Mouse (Mus musculus) midbrain, embryonic 12.5 days (tissue): ENCODE measurements around the gene Rnf187. TPM values are rescaled to one million over a fixed set of nuclear protein-coding genes. Genes with fewer than 3 reads are reported as not detected.
A peak's percentile ranks its signal among the peaks of the same experiment; 100 is the strongest.

ENCODE experiments used
- ATAC-seq: fragments of 200-750 bp; cut with Nextera tagmentation; 2 replicates; pipeline ENCODE4 v1.8.0; 2017; ENCODE audit warnings: low read depth, moderate TSS enrichment, moderate library complexity; ENCODE audit not compliant: low FRiP score
- H3K27ac ChIP-seq: fragments of 300-500 bp; sonication (generic); replicated peaks from 2 replicates; pipeline ENCODE4 v1.5.1; 2016; ENCODE audit warnings: mild to moderate bottlenecking
- H3K27me3 ChIP-seq: fragments of 300-500 bp; sonication (generic); 2 replicates; pipeline ENCODE4 v1.6.1; 2016; ENCODE audit warnings: mild to moderate bottlenecking
- H3K36me3 ChIP-seq: fragments of 300-500 bp; sonication (generic); 2 replicates; pipeline ENCODE4 v1.6.1; 2016
- H3K4me1 ChIP-seq: fragments of 300-500 bp; sonication (generic); 2 replicates; pipeline ENCODE4 v1.6.1; 2016
- H3K4me2 ChIP-seq: fragments of 300-500 bp; sonication (generic); replicated peaks from 2 replicates; pipeline ENCODE4 v1.6.1; 2016; ENCODE audit warnings: mild to moderate bottlenecking, moderate library complexity
- H3K4me3 ChIP-seq: fragments of 300-500 bp; sonication (generic); 2 replicates; pipeline ENCODE4 v1.5.1; 2016; ENCODE audit warnings: mild to moderate bottlenecking
- H3K9ac ChIP-seq: fragments of 300-500 bp; sonication (generic); replicated peaks from 2 replicates; pipeline ENCODE4 v1.6.1; 2016; ENCODE audit warnings: mild to moderate bottlenecking, moderate library complexity
- H3K9me3 ChIP-seq: fragments of 300-500 bp; sonication (generic); 2 replicates; pipeline ENCODE4 v1.6.1; 2016; ENCODE audit warnings: mild to moderate bottlenecking
- WGBS: fragments of 180-500 bp; shearing (Covaris S2); methylation state at CpG from one replicate; pipeline ENCODE4 v1.1.7; 2016; 5-methylcytosine and 5-hydroxymethylcytosine counted together
- polyA plus RNA-seq: library from polyadenylated mRNA; unstranded; fragments of >200 nt; fragmentation: Nextera tagmentation; extraction: Ambion mirVana; gene quantifications from 2 replicates; pipeline ENCODE4 v1.2.1, GENCODE M21; 2016

Gene Rnf187
- 437 and 465 TPM in 2 replicates for polyA plus RNA-seq

GRCm38 (mm10) chr11:58938322-58939087, at the start of gene Rnf187:
Gene Rnf187 (minus strand): TSS chr11:58938916.
- H3K36me3 ChIP-seq = peaks cover 30% of the 10 kb centered on the region
- H3K27me3 ChIP-seq = no peaks in the 10 kb centered on the region
- H3K4me2 ChIP-seq = peak within 1 kb of the TSS; percentile 91
- H3K9ac ChIP-seq = peak within 1 kb of the TSS; percentile 99
- no peaks in the 10 kb centered on the region for H3K9me3 ChIP-seq
- peak; percentile 97 for ATAC-seq
- under 1% methylated on average over 71 of the region's 95 CpGs for WGBS
- peak within 1 kb of the TSS; percentile 92 for H3K27ac ChIP-seq
- peaks cover 24% of the 10 kb centered on the region for H3K4me1 ChIP-seq
- H3K4me3 ChIP-seq = peak within 1 kb of the TSS; percentile 97

- H3K9ac ChIP-seq = no peak overlapping the region
- no peak overlapping the region for H3K4me2 ChIP-seq
- no peak overlapping the region for H3K27ac ChIP-seq
- H3K27me3 ChIP-seq = no peaks in the 10 kb centered on the region
- no peaks in the 10 kb centered on the region for H3K9me3 ChIP-seq
- whole genome bisulfite sequencing = 94% methylated on average over 3 of the region's 3 CpGs
- ATAC-seq = no peak
- peaks cover 85% of the 10 kb centered on the region for H3K36me3 ChIP-seq
- H3K4me1 ChIP-seq = peaks cover 7% of the 10 kb centered on the region; the same call in 1 of the 2 replicates
- H3K4me3 ChIP-seq = no peak overlapping the region
Observed at GRCm38 (mm10) chr11:58985299-58985917, 46.7 kb upstream of the Rnf187 start.

GRCm38 (mm10) chr11:58984657-58985056, 45.9 kb upstream of the Rnf187 start:
- Histone ChIP-seq H3K4me3 (no peak overlapping the region), H3K27ac (no peak overlapping the region), H3K9ac (no peak overlapping the region), H3K9me3 (no peaks in the 10 kb centered on the region), H3K36me3 (peaks cover 78% of the 10 kb centered on the region), H3K27me3 (no peaks in the 10 kb centered on the region), H3K4me1 (peaks cover 15% of the 10 kb centered on the region), H3K4me2 (no peak overlapping the region)
- WGBS = 92% methylated on average over 7 of the region's 7 CpGs
- no peak for ATAC-seq

- ATAC-seq = no peak
- 94% methylated on average over 6 of the region's 6 CpGs for WGBS
- no peak overlapping the region for H3K4me3 ChIP-seq
- no peaks in the 10 kb centered on the region for H3K27me3 ChIP-seq
- H3K36me3 ChIP-seq = peaks cover 69% of the 10 kb centered on the region
- H3K9me3 ChIP-seq = no peaks in the 10 kb centered on the region
- H3K4me2 ChIP-seq = no peak overlapping the region
- no peak overlapping the region for H3K9ac ChIP-seq
- peaks cover 23% of the 10 kb centered on the region for H3K4me1 ChIP-seq
- no peak overlapping the region for H3K27ac ChIP-seq
Observed at GRCm38 (mm10) chr11:58983691-58984341, 45.1 kb upstream of the Rnf187 start.

- no peak for ATAC-seq
- WGBS = 91% methylated on average over 18 of the region's 18 CpGs
- no peak overlapping the region for H3K27ac ChIP-seq
- H3K9me3 ChIP-seq = no peaks in the 10 kb centered on the region
- H3K4me2 ChIP-seq = no peak overlapping the region
- no peaks in the 10 kb centered on the region for H3K27me3 ChIP-seq
- H3K4me1 ChIP-seq = peaks cover 27% of the 10 kb centered on the region
- no peak overlapping the region for H3K4me3 ChIP-seq
- H3K9ac ChIP-seq = no peak overlapping the region
- peaks cover 57% of the 10 kb centered on the region for H3K36me3 ChIP-seq
Observed at GRCm38 (mm10) chr11:58982471-58983097, 43.9 kb upstream of the Rnf187 start.

GRCm38 (mm10) chr11:58981541-58982447, 43.1 kb upstream of the Rnf187 start:
- Histone ChIP-seq H3K4me2 (no peak overlapping the region), H3K27me3 (no peaks in the 10 kb centered on the region), H3K4me1 (peaks cover 31% of the 10 kb centered on the region), H3K36me3 (peaks cover 51% of the 10 kb centered on the region), H3K9me3 (no peaks in the 10 kb centered on the region), H3K4me3 (no peak overlapping the region), H3K9ac (no peak overlapping the region; the same call in 1 of the 2 replicates), H3K27ac (no peak overlapping the region)
- no peak for ATAC-seq
- WGBS = 48% methylated on average over 14 of the region's 14 CpGs

- H3K4me2 ChIP-seq = 0 out of 2 replicates have a peak overlapping the region, but pooled peaks have one; percentile 7
- H3K4me1 ChIP-seq = peaks cover 39% of the 10 kb centered on the region
- WGBS = 69% methylated on average over 5 of the region's 5 CpGs
- H3K4me3 ChIP-seq = no peak overlapping the region
- no peak overlapping the region for H3K27ac ChIP-seq
- H3K27me3 ChIP-seq = no peaks in the 10 kb centered on the region
- no peaks in the 10 kb centered on the region for H3K9me3 ChIP-seq
- ATAC-seq = no peak
- peaks cover 42% of the 10 kb centered on the region for H3K36me3 ChIP-seq
- peak overlapping the region; percentile 97; the same call in 1 of the 2 replicates for H3K9ac ChIP-seq
Observed at GRCm38 (mm10) chr11:58980381-58980990, 41.8 kb upstream of the Rnf187 start.

- ATAC-seq = no peak
- Histone ChIP-seq H3K9me3 (no peaks in the 10 kb centered on the region), H3K27me3 (no peaks in the 10 kb centered on the region), H3K36me3 (peaks cover 33% of the 10 kb centered on the region), H3K4me2 (peak overlapping the region; percentile 95), H3K9ac (peak overlapping the region; percentile 97), H3K27ac (no peak overlapping the region), H3K4me3 (peak overlapping the region; percentile 95), H3K4me1 (peaks cover 40% of the 10 kb centered on the region)
- 79% methylated on average over 7 of the region's 7 CpGs for WGBS
Observed at GRCm38 (mm10) chr11:58979661-58980060, 40.9 kb upstream of the Rnf187 start.

GRCm38 (mm10) chr11:58979183-58979582, 40.5 kb upstream of the Rnf187 start:
- peak overlapping the region; percentile 95 for H3K4me3 ChIP-seq
- ATAC-seq = no peak
- no peaks in the 10 kb centered on the region for H3K9me3 ChIP-seq
- H3K4me1 ChIP-seq = peaks cover 41% of the 10 kb centered on the region
- WGBS = 88% methylated on average over 3 of the region's 3 CpGs
- peaks cover 29% of the 10 kb centered on the region for H3K36me3 ChIP-seq
- H3K27ac ChIP-seq = no peak overlapping the region
- H3K27me3 ChIP-seq = no peaks in the 10 kb centered on the region
- H3K9ac ChIP-seq = peak overlapping the region; percentile 97
- H3K4me2 ChIP-seq = peak overlapping the region; percentile 95

- Histone ChIP-seq H3K4me1 (peaks cover 45% of the 10 kb centered on the region), H3K9me3 (no peaks in the 10 kb centered on the region), H3K4me2 (peak overlapping the region; percentile 95), H3K27ac (no peak overlapping the region), H3K9ac (peak overlapping the region; percentile 97), H3K4me3 (peak overlapping the region; percentile 95), H3K27me3 (no peaks in the 10 kb centered on the region), H3K36me3 (peaks cover 24% of the 10 kb centered on the region)
- 3% methylated on average over 5 of the region's 5 CpGs for WGBS
- no peak; the same call in 1 of the 2 replicates for ATAC-seq
Observed at GRCm38 (mm10) chr11:58978706-58979030, 40.0 kb upstream of the Rnf187 start.
